Mouse (Mus musculus) CD4-positive, CD25-positive, alpha-beta regulatory T cell, adult 2 months (primary cell): Measurements from ENCODE around the gene Pdss1.

Experiments used
- DNase-seq: peaks from one replicate; pipeline ENCODE4 v3.0.0-alpha.2; 2012; ENCODE audit warnings: low read depth, low spot score

Gene Pdss1

GRCm38 (mm10) chr2:22961681-22962080 lies 66.4 kb downstream of the Pdss1 start:
- DNase-seq = peak; percentile 22

- peak; percentile 58 for DNase-seq
Observed at GRCm38 (mm10) chr2:22962242-22962641, 66.9 kb downstream of the Pdss1 start.

GRCm38 (mm10) chr2:22962970-22963369 lies 67.6 kb downstream of the Pdss1 start:
- DNase-seq = no peak

- DNase-seq = no peak
Observed at GRCm38 (mm10) chr2:22977387-22977973, 82.2 kb downstream of the Pdss1 start.

- no peak for DNase-seq
Observed at GRCm38 (mm10) chr2:22985973-22986657, 90.8 kb downstream of the Pdss1 start.
